Mouse (Mus musculus) adipocyte (in vitro differentiated cells): ENCODE results near the gene Rhobtb1.

Experiments
- DNase-seq: peaks from one replicate; pipeline ENCODE4 v3.0.0-alpha.2; 2016; ENCODE audit warnings: low spot score

Rhobtb1 gene

DNA sequence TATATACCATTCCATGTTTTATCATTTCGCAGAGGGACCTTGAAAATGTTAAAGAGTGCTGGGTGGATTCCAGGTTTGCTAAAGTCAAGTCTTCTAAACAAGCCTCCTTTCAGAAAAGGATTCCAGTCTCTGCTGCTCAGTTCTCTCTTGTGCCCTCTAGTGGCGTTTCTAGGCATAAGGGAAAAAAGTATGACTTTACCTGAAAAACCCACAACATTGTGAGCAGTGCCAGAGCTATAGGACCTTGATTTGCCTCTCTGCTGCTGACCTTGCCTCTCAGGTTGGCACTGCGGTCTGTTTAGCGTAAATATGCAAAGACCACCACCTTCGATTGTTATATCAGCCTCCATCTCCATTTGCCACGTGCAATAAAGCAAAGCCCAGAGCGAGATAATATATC lies 13.9 kb downstream of the Rhobtb1 start:
- DNase-seq, result peak; percentile 37

DNA sequence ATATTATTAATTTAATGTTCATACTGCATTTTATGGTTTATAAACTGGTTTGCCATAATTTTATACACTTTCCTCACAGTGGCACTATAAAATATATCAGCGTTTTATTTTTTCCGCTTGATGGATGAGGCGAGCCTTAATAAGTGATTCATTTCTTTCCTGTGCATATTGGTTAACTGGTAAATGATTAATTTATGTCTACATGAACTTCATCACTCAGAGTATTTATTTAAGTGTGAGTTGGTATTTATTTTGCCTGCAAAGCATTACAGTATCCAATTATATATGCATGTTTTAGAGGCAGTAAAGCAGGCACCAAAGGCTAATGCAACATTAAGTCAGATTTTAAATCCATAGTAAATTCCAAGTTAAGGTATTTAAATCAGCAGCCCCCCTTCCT lies 14.6 kb downstream of the Rhobtb1 start:
- no peak for DNase-seq

DNA sequence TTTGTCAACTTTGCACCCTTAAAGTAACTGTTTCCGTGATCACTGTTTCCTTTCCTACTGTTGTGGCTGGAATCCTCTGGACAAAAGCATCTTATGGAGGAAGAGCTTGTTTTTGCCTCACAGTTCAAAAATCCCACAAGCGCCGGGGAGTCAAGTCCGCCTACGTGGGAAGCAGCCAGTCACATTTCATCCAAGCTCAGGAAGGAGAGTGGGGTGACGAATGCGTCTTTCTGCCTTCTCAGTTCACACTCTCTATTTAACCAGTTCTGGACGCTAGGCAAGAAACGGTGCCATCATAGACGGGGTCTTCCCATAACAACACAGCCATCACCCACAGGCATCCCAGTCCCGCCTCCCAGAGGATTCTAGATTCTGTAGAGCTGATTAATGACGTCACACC lies 15.3 kb downstream of the Rhobtb1 start:
- no peak for DNase-seq

GRCm38 (mm10) chr10:69172412-69172811 lies 21.2 kb downstream of the Rhobtb1 start:
- no peak for DNase-seq

DNA sequence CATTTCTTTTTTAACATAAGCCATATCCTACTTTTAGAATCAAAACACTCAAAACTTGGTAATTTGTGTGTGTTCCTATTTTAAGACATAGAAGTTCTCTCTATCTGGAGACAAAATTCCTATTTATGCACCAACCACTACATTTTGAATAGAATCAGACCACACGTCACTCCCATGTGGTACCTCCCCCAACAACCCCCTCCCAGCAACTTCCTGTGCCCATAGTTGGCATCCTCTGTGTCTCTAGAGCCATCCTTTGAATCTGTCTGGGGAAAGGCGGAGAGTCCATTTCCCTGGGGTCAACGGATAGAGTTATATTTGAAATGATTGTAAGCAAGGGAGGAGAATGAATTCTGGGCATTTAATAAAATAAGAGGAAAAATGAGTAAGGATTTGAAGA lies 24.9 kb downstream of the Rhobtb1 start:
- DNase-seq, result no peak

DNA sequence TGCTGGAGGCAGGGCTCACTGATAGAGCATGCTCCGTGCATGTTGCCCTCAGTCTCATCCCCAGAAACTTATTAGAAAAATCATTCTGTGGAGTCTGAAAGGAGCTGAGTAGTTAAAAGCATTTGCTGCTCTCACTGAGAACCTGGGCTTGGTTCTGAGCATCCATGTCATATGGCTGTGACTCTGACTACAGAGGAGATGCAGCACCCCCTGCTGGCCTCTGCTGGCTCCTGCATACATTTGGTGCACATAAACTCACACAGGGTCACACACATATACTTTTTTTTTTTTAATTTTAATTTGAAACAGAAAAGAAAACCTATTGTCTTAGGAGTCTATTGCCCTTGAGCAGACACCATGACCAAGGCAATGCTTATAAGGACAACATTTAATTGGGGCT lies 28.1 kb downstream of the Rhobtb1 start:
- DNase-seq, result no peak

DNA sequence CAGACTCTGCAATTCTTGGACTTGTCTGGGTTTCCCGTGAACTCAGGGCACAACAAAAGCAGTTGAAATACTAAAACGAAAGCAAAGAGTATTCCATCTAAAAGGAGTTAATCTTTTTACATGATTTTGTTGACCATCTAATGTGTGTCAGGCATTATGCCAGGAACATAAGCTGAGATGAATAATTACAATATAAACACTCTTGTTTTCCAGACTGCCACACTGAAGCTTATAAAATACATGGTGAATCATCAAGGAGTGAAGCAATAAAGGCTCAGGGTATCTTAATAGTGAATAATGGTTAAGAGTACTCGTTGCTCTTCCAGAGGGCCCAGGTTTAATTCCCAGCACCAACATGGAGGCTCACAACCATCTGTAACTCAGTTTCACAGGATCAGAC lies 29.8 kb downstream of the Rhobtb1 start:
- peak; percentile 60 for DNase-seq

- no peak for DNase-seq
Observed at GRCm38 (mm10) chr10:69184903-69185302, 33.7 kb downstream of the Rhobtb1 start.

DNA sequence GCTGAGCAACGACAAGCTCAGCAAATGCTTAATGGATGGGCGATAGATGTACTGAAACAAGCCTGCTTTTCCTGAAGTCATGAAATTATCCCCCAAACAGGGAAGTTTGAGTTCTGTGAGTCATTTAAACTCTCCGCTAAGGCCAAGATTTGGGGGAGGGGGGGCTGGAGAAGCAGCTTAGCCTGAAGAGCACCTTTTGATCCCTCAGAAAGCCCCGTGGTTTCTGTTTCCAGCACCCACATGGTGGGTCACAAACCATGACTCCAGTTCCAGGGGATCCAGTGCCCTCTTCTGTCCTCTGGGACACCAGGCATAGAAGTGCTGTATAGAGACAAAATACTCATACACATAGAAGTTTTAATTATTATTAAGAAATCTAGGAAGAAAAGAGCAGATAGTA lies 34.2 kb downstream of the Rhobtb1 start:
- DNase-seq, result peak; percentile 66

DNA sequence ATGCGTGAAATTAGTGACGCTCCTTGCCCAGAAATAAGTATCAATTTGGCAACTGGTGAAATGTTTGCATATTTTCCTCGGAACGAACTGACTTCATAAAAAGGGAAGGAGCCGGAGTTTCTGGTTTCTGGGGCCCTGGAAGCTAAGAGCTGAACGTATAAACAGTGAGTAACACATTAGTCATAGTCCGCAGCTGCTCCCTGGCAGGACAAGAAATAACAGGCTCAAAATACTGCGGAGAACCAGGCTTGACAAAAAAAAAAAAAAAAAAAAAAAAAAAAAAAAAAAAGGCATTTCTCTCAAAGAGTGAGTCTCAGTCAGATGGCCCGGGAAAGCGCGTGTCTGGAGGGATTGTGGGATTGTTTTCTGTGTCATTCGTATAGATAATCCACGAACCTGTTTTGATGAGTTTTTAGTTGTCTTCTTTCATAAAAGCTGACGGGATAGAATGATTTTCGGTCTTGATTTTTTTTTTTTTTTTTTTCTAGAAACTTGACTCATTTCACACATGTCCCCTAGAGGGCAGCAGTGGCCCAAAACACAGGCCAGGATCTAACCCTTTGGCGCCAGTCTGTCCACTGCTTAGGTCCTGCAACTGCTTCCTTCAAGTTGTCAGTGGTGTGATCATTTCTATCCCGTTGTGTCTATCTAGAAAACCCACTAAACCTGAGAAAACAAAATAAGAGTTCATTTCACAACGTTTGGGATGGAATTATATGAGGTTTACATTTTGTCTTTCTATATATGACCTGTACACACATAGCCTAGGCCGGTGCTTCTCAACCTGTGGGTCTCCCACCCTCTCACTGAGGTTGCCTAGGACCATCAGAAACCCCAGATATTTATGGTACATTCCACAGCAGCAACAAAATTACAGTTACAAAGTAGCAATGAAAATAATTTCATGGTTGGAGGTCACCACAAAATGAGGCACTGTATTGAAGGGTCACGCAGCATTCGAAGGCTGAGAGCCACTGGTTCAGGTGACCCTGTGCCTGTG lies 35.0 kb downstream of the Rhobtb1 start:
- DNase-seq, result peak; percentile 94

GRCm38 (mm10) chr10:69187773-69188443 lies 36.7 kb downstream of the Rhobtb1 start:
- DNase-seq, result no peak

GRCm38 (mm10) chr10:69190434-69191160 lies 39.4 kb downstream of the Rhobtb1 start:
- no peak for DNase-seq

- DNase-seq, result peak; percentile 71
Observed at GRCm38 (mm10) chr10:69192266-69192665, 41.0 kb downstream of the Rhobtb1 start.

- DNase-seq, result no peak
Observed at GRCm38 (mm10) chr10:69193721-69194120, 42.5 kb downstream of the Rhobtb1 start.

DNA sequence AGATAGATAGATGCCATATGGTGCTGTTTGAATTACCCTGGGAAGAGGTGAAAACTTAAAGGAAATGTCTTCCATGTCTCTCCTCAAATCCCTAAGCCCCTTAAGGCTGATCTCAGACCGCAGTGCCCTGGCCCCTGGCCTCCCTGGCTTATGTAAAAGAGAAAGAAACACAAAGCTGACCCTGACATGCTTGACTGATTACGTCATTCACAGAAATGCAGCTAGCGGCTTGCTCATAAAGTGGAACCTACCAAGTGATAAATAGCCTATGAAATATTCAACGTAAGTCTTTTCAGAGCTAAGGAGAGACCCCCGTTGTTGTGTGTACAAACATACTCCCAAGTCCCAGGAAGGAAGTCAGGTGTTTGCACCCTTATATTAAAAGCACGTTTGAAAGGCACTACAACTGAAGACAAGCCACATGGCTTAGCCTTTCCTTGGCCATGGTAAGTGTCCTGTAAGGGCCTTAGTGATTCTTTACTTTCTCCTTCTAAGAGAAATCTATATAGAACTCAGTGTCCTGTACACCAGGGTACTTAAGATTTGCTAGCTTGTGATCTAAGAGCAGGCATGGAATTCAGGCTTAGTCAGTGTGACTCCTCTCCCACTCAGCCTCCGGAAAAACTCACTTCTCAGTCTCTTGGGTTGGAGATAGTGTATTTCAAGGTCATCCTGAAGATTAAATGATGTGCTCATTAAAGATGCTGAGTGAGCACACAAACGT lies 53.6 kb downstream of the Rhobtb1 start:
- no peak for DNase-seq

DNA sequence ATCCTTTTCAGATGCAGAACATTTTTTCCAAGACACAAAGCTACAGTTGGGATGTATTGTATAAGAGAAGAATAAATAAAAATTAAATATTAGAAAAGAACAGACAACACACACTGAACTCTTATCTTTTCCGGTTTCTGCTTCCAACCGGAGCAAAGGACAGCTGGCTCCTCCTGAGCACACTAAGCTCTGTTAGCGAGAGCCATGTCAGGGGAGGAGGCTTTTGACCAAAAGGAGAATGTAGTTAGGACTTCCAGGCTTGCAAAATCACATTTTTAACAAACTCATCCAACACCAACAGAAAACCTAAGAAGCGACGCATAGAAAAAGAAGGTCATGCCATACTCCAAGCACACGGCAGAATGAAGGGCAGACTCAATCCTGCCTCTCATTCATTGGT lies 54.8 kb downstream of the Rhobtb1 start:
- no peak for DNase-seq

GRCm38 (mm10) chr10:69207481-69207880 lies 56.2 kb downstream of the Rhobtb1 start:
- DNase-seq, result no peak

DNA sequence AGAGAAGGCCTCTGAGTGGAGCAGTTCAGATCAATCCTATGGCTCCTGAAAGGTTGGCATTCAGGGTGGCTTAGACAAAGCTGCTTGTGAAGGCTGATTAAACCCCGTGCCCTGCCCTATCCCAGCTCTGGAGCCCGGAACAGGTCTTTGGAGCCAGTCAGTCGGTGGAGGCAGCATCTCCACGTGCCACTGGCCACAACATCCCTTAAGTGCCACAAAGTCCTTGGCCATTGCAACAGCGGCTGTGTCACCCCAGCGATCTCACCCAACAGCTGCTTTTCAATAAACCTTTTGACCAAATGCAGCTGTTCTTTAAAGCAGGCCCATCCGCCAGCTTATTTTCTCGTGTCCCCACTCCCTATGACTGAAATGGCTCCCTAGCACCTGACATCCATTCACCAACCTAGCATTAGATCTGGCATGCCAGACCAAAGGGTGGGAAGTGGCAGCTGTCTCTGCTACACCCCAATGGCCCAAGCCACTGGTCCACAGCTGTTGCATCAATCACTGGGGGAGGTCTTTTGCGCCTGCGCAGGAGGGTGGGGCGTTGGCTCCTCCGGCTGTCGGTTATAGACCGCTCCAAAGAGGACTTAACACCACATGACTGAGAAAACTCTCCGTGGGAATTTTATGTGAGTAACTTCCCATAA lies 56.9 kb downstream of the Rhobtb1 start:
- DNase-seq, result no peak

DNA sequence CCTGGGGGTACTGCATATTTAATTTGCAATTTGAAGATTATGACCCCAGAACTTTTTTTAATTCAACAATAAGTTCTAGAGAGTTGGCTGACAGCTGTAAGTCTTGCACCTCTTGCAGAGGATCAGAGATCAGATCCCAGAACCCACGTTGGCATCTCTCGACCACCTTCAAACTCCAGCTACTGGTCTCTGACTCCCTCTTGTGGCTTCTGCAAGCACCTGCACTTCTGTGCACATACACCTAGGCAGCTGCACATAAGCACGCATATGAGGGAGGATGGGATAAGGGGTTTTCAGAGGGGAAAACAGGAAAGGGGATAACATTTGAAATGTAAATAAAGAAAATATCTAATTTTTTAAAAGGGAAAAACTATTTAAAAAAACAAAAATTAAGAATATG lies 57.5 kb downstream of the Rhobtb1 start:
- DNase-seq, result no peak

DNA sequence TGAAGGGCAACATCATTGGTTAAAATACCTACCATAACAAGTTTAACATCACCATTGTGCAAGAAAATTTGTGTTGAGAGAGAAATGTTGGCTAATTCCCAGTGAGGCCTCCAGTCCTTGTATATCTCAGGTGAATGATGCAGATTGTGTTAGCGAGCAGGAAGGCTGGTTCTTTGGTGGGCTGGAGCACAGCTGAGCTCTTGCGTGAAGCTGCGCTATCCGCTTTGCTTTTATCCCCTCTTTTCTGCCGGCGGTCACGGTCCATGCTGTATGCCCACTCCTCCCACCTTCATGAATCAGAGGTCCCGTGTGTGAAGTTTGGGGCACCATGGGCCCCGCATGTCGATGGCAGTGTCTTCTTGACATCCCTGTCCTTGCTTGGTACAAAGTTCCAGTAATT lies 58.8 kb downstream of the Rhobtb1 start:
- no peak for DNase-seq

- no peak for DNase-seq
Observed at GRCm38 (mm10) chr10:69210659-69211058, 59.4 kb downstream of the Rhobtb1 start.
